Mouse (Mus musculus): ENCODE measurements around the gene Il10.
A peak's percentile ranks its signal among the peaks of the same experiment; 100 is the strongest.

- TF ChIP-seq CTCF (IDR thresholded peaks at IDR 0.05) (no peak), POLR2A (IDR thresholded peaks at IDR 0.05; ENCODE audit: insufficient read depth, low read depth, low read length) (peak; percentile 52)
These were observed 16.4 kb upstream of the Il10 start for GRCm38 (mm10) chr1:131003037-131003922.

Measured in heart, adult 2 months (tissue).